Mouse (Mus musculus): ENCODE results near the gene Slc6a15. TPM values are rescaled to one million over a fixed set of nuclear protein-coding genes. Genes with fewer than 3 reads are reported as not detected.

Gene Slc6a15
- 38.1 TPM for polyA plus RNA-seq (2014; fragmentation: Illumina TruSeq; extraction: RNeasy Lipid Tissue Mini Kit (QIAGEN cat#74804))

GRCm38 (mm10) chr10:103367371-103368295 lies at the start of gene Slc6a15:
Gene Slc6a15 (plus strand): TSS chr10:103367783.

Other genes with a start within 250 kb of the Slc6a15 start
- 8.6 TPM for gene Lrriq1, start 131.5 kb upstream of the Slc6a15 start, polyA plus RNA-seq (2014; fragmentation: Illumina TruSeq; extraction: RNeasy Lipid Tissue Mini Kit (QIAGEN cat#74804))

All from ovary, adult 10 weeks (tissue).